Mouse (Mus musculus) brain, embryonic 14.5 days (tissue): Measurements from ENCODE around the gene C4b.

Experiments
- CTCF ChIP-seq: fragments of 200-500 bp; IDR thresholded peaks from 2 replicates; pipeline ENCODE4 v1.5.1; 2012; ENCODE audit warnings: inconsistent platforms, mild to moderate bottlenecking, moderate library complexity, borderline replicate concordance; ENCODE audit not compliant: insufficient read depth, insufficient read length; ENCODE audit errors: extremely low read depth
- POLR2A ChIP-seq: fragments of 200-500 bp; IDR thresholded peaks from 2 replicates; pipeline ENCODE4 v1.6.1; 2012; ENCODE audit warnings: mild to moderate bottlenecking, inconsistent platforms, borderline replicate concordance; ENCODE audit not compliant: poor library complexity, insufficient read depth, insufficient read length, severe bottlenecking; ENCODE audit errors: extremely low read depth

- TF ChIP-seq CTCF = no peak
- TF ChIP-seq POLR2A = no peak
These were observed 26.3 kb downstream of the C4b start for GRCm38 (mm10) chr17:34717401-34717800.
